Mouse (Mus musculus) olfactory bulb, adult 2 months (tissue): ENCODE measurements around the gene Ctnnb1.

Source experiments
- CTCF ChIP-seq: fragments of 200-500 bp; IDR thresholded peaks from 2 replicates; pipeline ENCODE4 v1.5.1; 2012; ENCODE audit warnings: low read depth, mild to moderate bottlenecking, low read length, moderate library complexity; ENCODE audit not compliant: insufficient read depth
- POLR2A ChIP-seq: fragments of 200-500 bp; IDR thresholded peaks from 2 replicates; pipeline ENCODE4 v1.6.1; 2012; ENCODE audit warnings: mild to moderate bottlenecking, low read depth, low read length, moderate library complexity; ENCODE audit not compliant: insufficient read depth

- TF ChIP-seq POLR2A = no peak
- no peak for TF ChIP-seq CTCF
Observed at GRCm38 (mm10) chr9:120946131-120946530, 17.1 kb downstream of the Ctnnb1 start.
